Mouse (Mus musculus) brain, embryonic 14.5 days (tissue): ENCODE data around the gene Helt.

Source experiments
- CTCF ChIP-seq: fragments of 200-500 bp; IDR thresholded peaks from 2 replicates; pipeline ENCODE4 v1.5.1; 2012; ENCODE audit warnings: inconsistent platforms, mild to moderate bottlenecking, moderate library complexity, borderline replicate concordance; ENCODE audit not compliant: insufficient read depth, insufficient read length; ENCODE audit errors: extremely low read depth
- POLR2A ChIP-seq: fragments of 200-500 bp; IDR thresholded peaks from 2 replicates; pipeline ENCODE4 v1.6.1; 2012; ENCODE audit warnings: mild to moderate bottlenecking, inconsistent platforms, borderline replicate concordance; ENCODE audit not compliant: poor library complexity, insufficient read depth, insufficient read length, severe bottlenecking; ENCODE audit errors: extremely low read depth

GRCm38 (mm10) chr8:46342272-46342671 lies 47.8 kb upstream of the Helt start:
- no peak for TF ChIP-seq CTCF
- TF ChIP-seq POLR2A = no peak
